Mouse (Mus musculus): ENCODE measurements around the gene Crisp2. TPM values are rescaled to one million over a fixed set of nuclear protein-coding genes. Genes with fewer than 3 reads are reported as not detected.

Gene Crisp2
- total RNA-seq (2012; rRNA removed) (1.4 and 2.3 TPM in 2 replicates), polyA plus RNA-seq (2012; ENCODE audit: insufficient read depth in 1 of 2, insufficient read length in 2 of 2, low read depth in 1 of 2, low replicate concordance in 2 of 2, missing spikeins in 1 of 2) (1 to 10 TPM in 1 of 2 experiments, not detected in 1; 1.2 TPM)

DNA sequence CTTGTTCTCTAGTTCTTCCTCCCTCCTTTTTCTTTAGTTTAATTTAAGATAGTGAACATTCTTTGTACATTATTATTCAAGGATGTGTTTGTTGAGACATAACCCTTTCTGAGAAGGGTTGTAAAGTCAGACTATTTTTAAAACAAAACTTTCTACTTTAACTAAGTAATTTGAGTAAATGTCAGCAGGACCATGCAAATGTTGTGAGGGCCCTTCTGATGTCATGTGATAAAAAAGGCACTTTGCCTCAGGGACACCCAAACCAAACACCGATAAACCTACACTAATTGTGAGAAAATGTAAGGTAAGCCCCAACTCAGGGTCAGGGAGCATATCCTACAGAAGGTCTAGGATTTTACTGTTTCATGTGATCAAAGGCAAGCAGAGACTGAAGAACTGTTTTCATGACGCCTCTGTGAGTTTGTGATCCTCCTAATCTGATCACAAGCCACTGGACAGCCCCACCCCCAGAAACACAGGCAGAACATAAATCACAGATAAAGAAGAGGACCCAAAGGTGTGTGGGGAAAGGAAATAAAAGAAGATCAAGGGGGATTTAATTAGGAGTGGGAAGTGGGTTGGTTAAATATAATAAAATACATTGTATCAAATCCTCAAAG lies at the start of gene Crisp2:
Gene Crisp2 (minus strand): TSS at position 51 of the 620 bp plus-strand sequence.
- no peaks in the 10 kb centered on the region for H3K27me3 ChIP-seq (ENCODE audit: control insufficient read depth in 1 of 2, insufficient read depth in 2 of 2, low read length in 2 of 2)
- H3K27ac ChIP-seq (ENCODE audit: control insufficient read depth, low read depth, low read length), result peak within 1 kb of the TSS; percentile 100
- H3K36me3 ChIP-seq (ENCODE audit: control insufficient read depth in 1 of 2, insufficient read depth in 2 of 2, low read length in 2 of 2), result peaks cover 0 to 47% of the 10 kb centered on the region in 2 experiments; a peak in 2 of 4 replicates
- H3K4me1 ChIP-seq (ENCODE audit: control insufficient read depth in 1 of 2, insufficient read depth in 2 of 2, low read length in 2 of 2), result peaks cover 28% of the 10 kb centered on the region in 2 experiments
- peak; percentile 51; the same call in 1 of the 2 replicates for TF ChIP-seq TCF12 (IDR thresholded peaks at IDR 0.05; ENCODE audit: low read depth, low read length)
- TF ChIP-seq ELF1 (IDR thresholded peaks at IDR 0.05; ENCODE audit: low read depth, low read length), result no peak
- TF ChIP-seq SIN3A (IDR thresholded peaks at IDR 0.05; ENCODE audit: low read length), result peak; percentile 45; the same call in 1 of the 2 replicates
- TF ChIP-seq CHD2 (IDR thresholded peaks at IDR 0.05; ENCODE audit: low read length), result 0 out of 2 replicates have a peak, but pooled peaks have one; percentile 10
- TF ChIP-seq USF1 (IDR thresholded peaks at IDR 0.05; ENCODE audit: low read depth, low read length), result 0 out of 2 replicates have a peak, but pooled peaks have one; percentile 42
- TF ChIP-seq GABPA (IDR thresholded peaks at IDR 0.05; ENCODE audit: low read depth, low read length), result no peak
- TF ChIP-seq EP300 (IDR thresholded peaks at IDR 0.05; ENCODE audit: low read depth in 1 of 2, low read length in 2 of 2), result peak; percentile 60 to 66
- 0 out of 2 replicates have a peak, but pooled peaks have one; percentile 41 for TF ChIP-seq CHD1 (IDR thresholded peaks at IDR 0.05; ENCODE audit: low read depth, low read length)
- TF ChIP-seq RCOR1 (IDR thresholded peaks at IDR 0.05; ENCODE audit: low read depth, low read length), result peak; percentile 70
- no peak for TF ChIP-seq MXI1 (IDR thresholded peaks at IDR 0.05; ENCODE audit: low read depth, low read length)
- no peak for TF ChIP-seq KAT2A (conservative IDR thresholded peaks at IDR 0.05; ENCODE audit: low read depth, low read length)
- TF ChIP-seq GATA1 (IDR thresholded peaks at IDR 0.05; ENCODE audit: low read depth, low read length), result peak; percentile 69
- TF ChIP-seq SMC3 (IDR thresholded peaks at IDR 0.05; ENCODE audit: low read depth, low read length), result no peak
- H3K4me3 ChIP-seq (ENCODE audit: control insufficient read depth in 1 of 2, insufficient read depth in 1 of 2, low read depth in 2 of 2, low read length in 2 of 2), result peak within 1 kb of the TSS; percentile 52 to 54
- H3K79me2 ChIP-seq (ENCODE audit: control insufficient read depth, insufficient read depth, low read length, poor library complexity), result no peaks in the 10 kb centered on the region; the same call in 1 of the 2 replicates
- DNase-seq (ENCODE audit: low read depth, low spot score), result no peak
- peak within 1 kb of the TSS; percentile 92 for H3K9ac ChIP-seq (ENCODE audit: control insufficient read depth, low read depth, low read length, poor library complexity, severe bottlenecking)
- H3K9me3 ChIP-seq (replicated peaks; ENCODE audit: insufficient read depth, low read length), result no peaks in the 10 kb centered on the region

GRCm38 (mm10) chr17:40855065-40855464 lies 48.3 kb upstream of the Crisp2 start:
- H3K27ac ChIP-seq (ENCODE audit: control insufficient read depth, low read depth, low read length), result no peak overlapping the region
- no peak overlapping the region for H3K4me3 ChIP-seq (ENCODE audit: control insufficient read depth in 1 of 2, insufficient read depth in 1 of 2, low read depth in 2 of 2, low read length in 2 of 2)
- no peaks in the 10 kb centered on the region; a peak in 1 of 4 replicates for H3K4me1 ChIP-seq (ENCODE audit: control insufficient read depth in 1 of 2, insufficient read depth in 2 of 2, low read length in 2 of 2)
- H3K79me2 ChIP-seq (ENCODE audit: control insufficient read depth, insufficient read depth, low read length, poor library complexity), result no peaks in the 10 kb centered on the region
- no peaks in the 10 kb centered on the region for H3K9me3 ChIP-seq (replicated peaks; ENCODE audit: insufficient read depth, low read length)
- no peaks in the 10 kb centered on the region for H3K27me3 ChIP-seq (ENCODE audit: control insufficient read depth in 1 of 2, insufficient read depth in 2 of 2, low read length in 2 of 2)
- no peak overlapping the region for H3K9ac ChIP-seq (ENCODE audit: control insufficient read depth, low read depth, low read length, poor library complexity, severe bottlenecking)
- H3K36me3 ChIP-seq (ENCODE audit: control insufficient read depth in 1 of 2, insufficient read depth in 2 of 2, low read length in 2 of 2), result peaks cover 0 to 7% of the 10 kb centered on the region in 2 experiments; a peak in 2 of 4 replicates
- peak; percentile 87 for DNase-seq (ENCODE audit: low read depth, low spot score)
- TF ChIP-seq E2F4 (IDR thresholded peaks at IDR 0.05; ENCODE audit: borderline replicate concordance, low read depth, low read length) (no peak), EP300 (IDR thresholded peaks at IDR 0.05; ENCODE audit: low read depth in 1 of 2, low read length in 2 of 2) (0 out of 4 replicates have a peak, but pooled peaks have one; percentile 23 to 33), POLR2AphosphoS5 (IDR thresholded peaks at IDR 0.05; ENCODE audit: borderline replicate concordance, low read depth, low read length) (no peak), MAFK (IDR thresholded peaks at IDR 0.05; ENCODE audit: borderline replicate concordance, low read depth, low read length) (0 out of 2 replicates have a peak, but pooled peaks have one; percentile 22), CHD1 (IDR thresholded peaks at IDR 0.05; ENCODE audit: low read depth, low read length) (no peak), GABPA (IDR thresholded peaks at IDR 0.05; ENCODE audit: low read depth, low read length) (no peak), CHD2 (IDR thresholded peaks at IDR 0.05; ENCODE audit: low read length) (no peak), CTCF (IDR thresholded peaks at IDR 0.05 in 2 of 3, conservative IDR thresholded peaks at IDR 0.05 in 1 of 3; ENCODE audit: control insufficient read depth in 1 of 3, insufficient read depth in 1 of 3, low read depth in 2 of 3, low read length in 3 of 3, poor library complexity in 1 of 3, severe bottlenecking in 1 of 3) (no peak), JUND (IDR thresholded peaks at IDR 0.05; ENCODE audit: low read depth, low read length) (no peak), BHLHE40 (IDR thresholded peaks at IDR 0.05; ENCODE audit: borderline replicate concordance, low read depth, low read length) (no peak), MYB (IDR thresholded peaks at IDR 0.05; ENCODE audit: low read depth, low read length) (no peak), USF1 (IDR thresholded peaks at IDR 0.05; ENCODE audit: low read depth, low read length) (no peak), SMC3 (IDR thresholded peaks at IDR 0.05; ENCODE audit: low read depth, low read length) (peak; percentile 18; the same call in 1 of the 2 replicates), MYC (IDR thresholded peaks at IDR 0.05; ENCODE audit: low read depth, low read length) (no peak), MAZ (IDR thresholded peaks at IDR 0.05; ENCODE audit: low read depth, low read length) (no peak), NRF1 (IDR thresholded peaks at IDR 0.05; ENCODE audit: insufficient read depth, low read depth, low read length, poor library complexity, severe bottlenecking) (no peak), MXI1 (IDR thresholded peaks at IDR 0.05; ENCODE audit: low read depth, low read length) (no peak), MAX (IDR thresholded peaks at IDR 0.05; ENCODE audit: low read length) (no peak), KAT2A (conservative IDR thresholded peaks at IDR 0.05; ENCODE audit: low read depth, low read length) (no peak), RCOR1 (IDR thresholded peaks at IDR 0.05; ENCODE audit: low read depth, low read length) (peak; percentile 59), ZMIZ1 (IDR thresholded peaks at IDR 0.05; ENCODE audit: low read depth, low read length) (no peak), ZC3H11A (IDR thresholded peaks at IDR 0.05; ENCODE audit: low read depth, low read length) (no peak), TBP (IDR thresholded peaks at IDR 0.05; ENCODE audit: low read depth, low read length) (peak; percentile 26; the same call in 1 of the 2 replicates), NELFE (IDR thresholded peaks at IDR 0.05; ENCODE audit: low read depth, low read length) (no peak)
